Comparison of ENCODE assay signal across 8 mouse cellular contexts in genomic region chr4:149793156-149794009, GRCm38 (mm10). TPM values are rescaled to one million over a fixed set of nuclear protein-coding genes. Genes with fewer than 3 reads are reported as not detected.
DNase-seq lines count a peak whose midpoint lies in the region; ATAC-seq and TF ChIP-seq lines count a peak whose summit lies in the region.

No protein-coding gene starts in this region.

- H3K9ac ChIP-seq in midbrain, embryonic 15.5 days: no peak overlapping the region

- ATAC-seq in erythroid progenitor cell, adult 5-6 weeks (replicated peaks; ENCODE audit: low FRiP score, poor library complexity, severe bottlenecking): no peak
- ATAC-seq in midbrain, embryonic 15.5 days (replicated peaks): no peak

- intact Hi-C loops in gastrocnemius, adult 2 months (cut with DNase I): no loop called here
- intact Hi-C loops in gastrocnemius, postnatal 36 days (cut with DNase I): no loop called here

- H3K36me3 ChIP-seq in heart, embryonic 10.5 days: no peaks in the 10 kb centered on the region
- no peaks in the 10 kb centered on the region for H3K36me3 ChIP-seq in midbrain, embryonic 15.5 days (replicated peaks)

- H3K4me1 ChIP-seq in heart, embryonic 10.5 days: peaks cover 43% of the 10 kb centered on the region
- no peaks in the 10 kb centered on the region; the same call in 1 of the 2 replicates for H3K4me1 ChIP-seq in midbrain, embryonic 15.5 days

- peak overlapping the region; percentile 92 for H3K27ac ChIP-seq in gastrocnemius, adult 2 months
- H3K27ac ChIP-seq in heart, embryonic 10.5 days: no peak overlapping the region
- H3K27ac ChIP-seq in midbrain, embryonic 15.5 days: no peak overlapping the region

- no peak overlapping the region for H3K4me3 ChIP-seq in gastrocnemius, adult 2 months
- H3K4me3 ChIP-seq in heart, embryonic 10.5 days: no peak overlapping the region
- no peak overlapping the region for H3K4me3 ChIP-seq in midbrain, embryonic 15.5 days

- H3K4me2 ChIP-seq in midbrain, embryonic 15.5 days: no peak overlapping the region

- no peaks in the 10 kb centered on the region for H3K9me3 ChIP-seq in heart, embryonic 10.5 days
- no peaks in the 10 kb centered on the region for H3K9me3 ChIP-seq in midbrain, embryonic 15.5 days

- peak; percentile 61 for DNase-seq in gastrocnemius, adult 2 months
- DNase-seq in gastrocnemius, postnatal 36 days: no peak
- DNase-seq in B cell, adult 2 months: peak; percentile 75 to 76
- DNase-seq in adrenal gland, postnatal 10 days: peak; percentile 73
- peak; percentile 49 to 67 for DNase-seq in lung, adult 18-20 months
- no peak for DNase-seq in heart, embryonic 10.5 days (ENCODE audit: low spot score)

- peak; percentile 69 for TF ChIP-seq CTCF in gastrocnemius, adult 2 months (IDR thresholded peaks at IDR 0.05)

- H3K27me3 ChIP-seq in heart, embryonic 10.5 days (ENCODE audit: insufficient read depth, poor library complexity, severe bottlenecking): no peaks in the 10 kb centered on the region
- peaks cover 3% of the 10 kb centered on the region; the same call in 1 of the 2 replicates for H3K27me3 ChIP-seq in midbrain, embryonic 15.5 days (replicated peaks)

- WGBS in heart, embryonic 10.5 days: 45% methylated on average over 12 of the region's 13 CpGs
- 45% methylated on average over 12 of the region's 13 CpGs for WGBS in midbrain, embryonic 15.5 days

RNA-seq across cellular contexts. Expression of gene Slc25a33, which starts 19.3 kb away (rescaled TPM):
- total RNA-seq in gastrocnemius, adult 2 months (2021): 10 to 100 TPM; 11.3 to 11.7 TPM
- total RNA-seq in gastrocnemius, postnatal 36 days (2021): 10 to 100 TPM; 10.8 to 12.5 TPM
- total RNA-seq in adrenal gland, postnatal 10 days (2021): 10 to 100 TPM; 24.3 to 34.0 TPM
- 1.1 TPM in 1 of 2 replicates, not detected in the other for total RNA-seq in erythroid progenitor cell, adult 5-6 weeks (2015; ENCODE audit: low replicate concordance)
- 0.64 TPM in 1 of 2 replicates, not detected in the other for total RNA-seq in erythroid progenitor cell, adult 5-6 weeks (2017; ENCODE audit: low replicate concordance)
- polyA plus RNA-seq in heart, embryonic 10.5 days (2016; fragmentation: Nextera tagmentation; extraction: Ambion mirVana): 9.0 and 15.5 TPM in 2 replicates
- 26.6 and 27.4 TPM in 2 replicates for polyA plus RNA-seq in midbrain, embryonic 15.5 days (2015; fragmentation: Nextera tagmentation; extraction: Ambion mirVana)

RNA-seq across cellular contexts. Expression of gene Tmem201, which starts 55.5 kb away (rescaled TPM):
- 10 to 100 TPM; 37.2 to 51.0 TPM for total RNA-seq in gastrocnemius, adult 2 months (2021)
- 10 to 100 TPM; 33.1 to 40.5 TPM for total RNA-seq in gastrocnemius, postnatal 36 days (2021)
- total RNA-seq in adrenal gland, postnatal 10 days (2021): 10 to 100 TPM; 35.0 to 43.6 TPM
- 1.8 and 2.5 TPM in 2 replicates for total RNA-seq in erythroid progenitor cell, adult 5-6 weeks (2015; ENCODE audit: low replicate concordance)
- 0.53 and 1.7 TPM in 2 replicates for total RNA-seq in erythroid progenitor cell, adult 5-6 weeks (2017; ENCODE audit: low replicate concordance)
- 43.1 and 54.0 TPM in 2 replicates for polyA plus RNA-seq in heart, embryonic 10.5 days (2016; fragmentation: Nextera tagmentation; extraction: Ambion mirVana)
- polyA plus RNA-seq in midbrain, embryonic 15.5 days (2015; fragmentation: Nextera tagmentation; extraction: Ambion mirVana): 51.1 and 51.4 TPM in 2 replicates

Comparison
In these comparisons a context has a peak if more than half of its experiments do, and no peak if none do; other contexts are left out.
1. DNase-seq: peak in gastrocnemius, adult 2 months (single experiment), B cell, adult 2 months (2 of 2), adrenal gland, postnatal 10 days (single experiment) and lung, adult 18-20 months (2 of 2); none in gastrocnemius, postnatal 36 days (0 of 2) and heart, embryonic 10.5 days (single experiment).
2. RNA of gene Slc25a33, which starts 19.3 kb away (total RNA-seq): 24.3 to 34.0 TPM in adrenal gland, postnatal 10 days, 10.8 to 12.5 TPM in gastrocnemius, postnatal 36 days and 11.3 to 11.7 TPM in gastrocnemius, adult 2 months; 0.64 to 1.1 TPM in erythroid progenitor cell, adult 5-6 weeks; every median in the first group is over 4 times any median in the second.
3. RNA of gene Tmem201, which starts 55.5 kb away (total RNA-seq): 37.2 to 51.0 TPM in gastrocnemius, adult 2 months, 35.0 to 43.6 TPM in adrenal gland, postnatal 10 days and 33.1 to 40.5 TPM in gastrocnemius, postnatal 36 days; 0.53 to 2.5 TPM in erythroid progenitor cell, adult 5-6 weeks; every median in the first group is over 4 times any median in the second.